Mouse (Mus musculus) small intestine, adult 2 months (tissue): ENCODE results near the gene Zscan5b.

ENCODE experiments used
- CTCF ChIP-seq: fragments of 200-500 bp; IDR thresholded peaks from 2 replicates; pipeline ENCODE4 v1.5.1; 2012; ENCODE audit warnings: low read depth, mild to moderate bottlenecking, control low read depth, inconsistent platforms, low read length, moderate library complexity, mixed read lengths; ENCODE audit not compliant: insufficient replicate concordance, insufficient read length; ENCODE audit errors: extremely low read depth
- POLR2A ChIP-seq: fragments of 200-500 bp; IDR thresholded peaks from 2 replicates; pipeline ENCODE4 v1.6.1; 2012; ENCODE audit warnings: low read depth, mild to moderate bottlenecking, control low read depth, inconsistent platforms, low read length, moderate library complexity

DNA sequence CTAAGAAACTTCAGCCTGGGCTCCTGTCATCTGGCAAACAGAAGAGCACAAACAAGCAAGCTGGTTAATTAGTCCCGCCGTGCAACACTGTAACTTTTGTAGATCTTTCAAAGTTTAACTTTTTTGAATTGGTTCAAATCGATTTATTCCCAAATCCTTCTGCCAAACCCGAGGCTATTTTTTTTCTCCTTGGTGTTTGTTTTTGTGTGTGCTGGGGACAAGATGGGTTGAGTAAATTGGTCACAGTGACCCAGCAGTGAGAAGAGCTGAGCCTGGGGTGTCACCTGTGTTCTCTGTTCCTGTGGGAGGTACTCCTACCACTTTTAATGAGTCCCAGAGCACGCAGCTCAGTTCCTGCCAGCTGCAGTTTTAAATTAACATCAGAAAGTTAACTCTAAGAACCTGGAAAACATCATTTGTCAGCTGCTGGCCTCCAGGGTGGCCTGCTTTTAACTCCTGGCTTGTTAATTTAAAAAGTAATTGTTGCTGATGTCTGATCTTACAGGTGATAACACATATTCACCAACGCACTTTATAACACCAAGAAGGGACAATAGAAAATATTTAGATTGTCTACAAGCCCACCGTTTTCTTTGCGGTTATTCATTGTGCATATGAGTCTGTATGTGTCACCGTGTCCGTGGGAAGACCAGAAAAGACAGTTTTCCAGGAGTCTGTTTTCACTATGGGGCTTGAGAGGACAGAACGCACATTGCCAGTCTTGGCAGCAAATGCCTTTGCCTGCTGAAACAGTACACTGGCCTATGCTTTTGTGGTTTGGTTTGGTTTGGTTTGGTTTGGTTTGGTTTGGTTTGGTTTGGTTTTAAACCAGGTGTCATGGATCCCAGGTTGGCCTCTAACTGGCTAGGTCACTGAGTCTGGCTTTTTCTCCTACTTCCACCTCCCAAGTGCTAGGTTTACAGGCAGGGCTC lies 22.5 kb downstream of the Zscan5b start:
- TF ChIP-seq POLR2A (no peak), CTCF (no peak)
